Mouse (Mus musculus) CH12.LX (cell line): ENCODE measurements around the gene Olfr74.

Source experiments
- BHLHE40 ChIP-seq: IDR thresholded peaks from 2 replicates; pipeline ENCODE4 v1.6.1; 2011; ENCODE audit warnings: mild to moderate bottlenecking, low read depth, low read length, improper control_type of control experiment
- ELF1 ChIP-seq: IDR thresholded peaks from 2 replicates; pipeline ENCODE4 v1.6.1; 2014; ENCODE audit warnings: low read depth, mild to moderate bottlenecking, inconsistent platforms, low read length, improper control_type of control experiment
- JUN ChIP-seq: IDR thresholded peaks from 2 replicates; pipeline ENCODE4 v1.6.1; 2011; ENCODE audit warnings: low read depth, mild to moderate bottlenecking, low read length, improper control_type of control experiment, moderate library complexity; ENCODE audit not compliant: insufficient read depth
- KAT2A ChIP-seq: IDR thresholded peaks from 2 replicates; pipeline ENCODE4 v1.6.1; 2012; ENCODE audit warnings: low read length, improper control_type of control experiment, inconsistent platforms; ENCODE audit not compliant: insufficient replicate concordance
- MYC ChIP-seq: IDR thresholded peaks from 2 replicates; pipeline ENCODE4 v1.6.1; 2011; ENCODE audit warnings: low read depth, mild to moderate bottlenecking, improper control_type of control experiment, low read length
- TCF12 ChIP-seq: IDR thresholded peaks from 2 replicates; pipeline ENCODE4 v1.6.1; 2014; ENCODE audit warnings: low read depth, mild to moderate bottlenecking, inconsistent platforms, low read length, improper control_type of control experiment
- USF1 ChIP-seq: IDR thresholded peaks from 2 replicates; pipeline ENCODE4 v1.6.1; 2014; ENCODE audit warnings: low read depth, mild to moderate bottlenecking, inconsistent platforms, low read length, improper control_type of control experiment
- ZMIZ1 ChIP-seq: IDR thresholded peaks from 2 replicates; pipeline ENCODE4 v1.6.1; 2012; ENCODE audit warnings: low read depth, mild to moderate bottlenecking, inconsistent platforms, low read length, improper control_type of control experiment

GRCm38 (mm10) chr2:87968199-87968598, 6.3 kb downstream of the Olfr74 start, which contains the start of gene Olfr1157:
- no peak for TF ChIP-seq BHLHE40
- TF ChIP-seq TCF12: no peak
- TF ChIP-seq USF1: no peak
- TF ChIP-seq KAT2A: no peak
- no peak for TF ChIP-seq ZMIZ1
- TF ChIP-seq JUN: no peak
- no peak for TF ChIP-seq MYC
- no peak for TF ChIP-seq ELF1
